Mouse (Mus musculus) gastrocnemius, postnatal 14 days (tissue): ENCODE measurements around the gene Klf13. TPM values are rescaled to one million over a fixed set of nuclear protein-coding genes. Genes with fewer than 3 reads are reported as not detected.
A peak's percentile ranks its signal among the peaks of the same experiment; 100 is the strongest.

Source experiments
- DNase-seq: peaks from one replicate; pipeline ENCODE4 v3.0.0; 2021; ENCODE audit warnings: mixed read lengths
- intact Hi-C: fragments of 180-260 bp; cut with DNase I; formaldehyde crosslinking; loops from one replicate; pipeline ENCODE4 v1.15.1; 2025; ENCODE audit warnings: low total_unique reads
- total RNA-seq, 2 experiments: library from RNA; stranded (reverse); gene quantifications; 2 replicates each; pipeline ENCODE4 v1.2.3; 2021

Klf13 gene
- total RNA-seq, 2 experiments from 2014 or later = 42.5 to 65.2 TPM

DNA sequence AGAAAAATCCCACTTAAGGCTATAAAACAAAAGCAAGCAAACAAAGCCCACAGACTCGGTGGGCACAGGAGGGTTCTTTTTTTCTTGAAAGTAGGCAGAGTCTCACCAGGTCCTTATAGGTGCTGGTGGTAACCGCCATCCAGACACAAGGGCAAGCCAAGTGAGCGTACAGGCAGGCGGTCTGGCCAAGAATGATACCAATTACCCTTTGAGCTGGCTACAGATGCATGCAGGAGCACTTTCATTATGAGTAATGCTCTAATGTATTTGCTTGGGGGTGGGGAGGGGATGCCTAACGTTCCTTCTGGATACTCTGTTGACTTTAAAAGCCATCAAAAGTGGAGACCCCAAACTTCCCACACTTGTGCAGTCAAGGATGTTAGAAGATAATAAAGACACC lies 7.9 kb downstream of the Klf13 start:
- DNase-seq = no peak
- intact Hi-C loops = loop anchor here (5.0 kb wide), 1 partner anchor 73 kb away; no protein-coding TSS in a partner anchor

DNA sequence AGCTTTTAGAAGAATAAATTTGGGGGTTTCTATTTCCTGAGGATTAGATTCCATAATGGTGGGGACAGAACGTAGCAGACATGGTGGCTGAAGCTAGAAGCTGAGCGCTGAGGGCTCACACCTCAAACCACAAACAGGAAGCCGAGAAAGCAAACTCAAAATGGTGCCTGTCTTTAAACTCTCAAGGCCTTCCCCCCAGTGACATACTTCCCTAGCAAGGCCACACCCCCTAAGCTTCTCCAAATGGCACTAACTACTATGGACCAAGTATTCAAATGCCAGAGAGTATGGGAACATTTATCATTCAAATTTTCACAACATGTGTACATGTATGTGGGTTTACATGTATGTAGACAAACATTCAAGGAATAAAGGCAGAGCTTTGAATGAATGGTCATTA lies 8.6 kb downstream of the Klf13 start:
- intact Hi-C loops = loop anchor here (5.0 kb wide), 1 partner anchor 73 kb away; no protein-coding TSS in a partner anchor
- no peak for DNase-seq

DNA sequence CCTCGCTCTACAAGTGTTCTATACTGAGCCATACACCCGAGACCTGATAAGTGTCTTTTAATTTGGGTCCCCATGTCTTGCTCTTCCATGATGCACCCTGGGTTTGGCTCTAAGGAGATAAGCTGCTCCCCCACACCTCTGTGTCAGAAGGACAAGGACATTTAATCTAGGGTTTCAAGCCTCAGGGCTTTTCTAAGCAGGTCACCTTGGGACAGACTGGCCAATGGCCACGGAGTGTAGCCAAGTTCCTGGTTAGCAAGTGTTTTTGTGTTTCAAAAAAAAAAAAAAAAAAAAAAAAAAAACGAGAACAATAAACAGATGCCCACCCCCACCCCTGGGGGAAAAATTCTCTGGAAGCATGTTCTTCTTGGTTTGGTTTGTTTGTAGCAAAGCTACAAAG lies 9.6 kb downstream of the Klf13 start:
- DNase-seq = peak; percentile 67

DNA sequence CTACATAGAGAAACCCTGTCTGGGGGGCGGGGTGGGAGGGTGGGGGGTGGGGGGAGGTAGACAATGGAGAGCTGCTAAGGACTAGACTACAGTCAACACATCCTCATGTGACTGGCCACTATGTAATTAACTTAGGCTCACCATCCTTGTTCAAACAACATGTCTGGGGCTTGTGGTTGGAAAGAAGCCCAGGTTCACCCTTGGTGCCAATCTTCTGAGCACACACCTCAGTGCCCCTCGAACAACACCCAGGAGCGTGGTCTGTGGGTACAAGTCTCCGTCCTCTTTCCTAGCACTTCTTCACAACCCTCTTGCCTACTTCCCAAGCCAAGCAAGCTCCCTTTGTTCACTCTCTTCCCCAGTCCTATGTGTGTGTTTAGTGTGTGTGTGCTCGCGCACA lies 11.6 kb downstream of the Klf13 start:
- intact Hi-C loops = no loop called here
- DNase-seq = no peak

More for the DNA sequence above, 9.6 kb downstream of the Klf13 start:
- intact Hi-C loops = no loop called here

DNA sequence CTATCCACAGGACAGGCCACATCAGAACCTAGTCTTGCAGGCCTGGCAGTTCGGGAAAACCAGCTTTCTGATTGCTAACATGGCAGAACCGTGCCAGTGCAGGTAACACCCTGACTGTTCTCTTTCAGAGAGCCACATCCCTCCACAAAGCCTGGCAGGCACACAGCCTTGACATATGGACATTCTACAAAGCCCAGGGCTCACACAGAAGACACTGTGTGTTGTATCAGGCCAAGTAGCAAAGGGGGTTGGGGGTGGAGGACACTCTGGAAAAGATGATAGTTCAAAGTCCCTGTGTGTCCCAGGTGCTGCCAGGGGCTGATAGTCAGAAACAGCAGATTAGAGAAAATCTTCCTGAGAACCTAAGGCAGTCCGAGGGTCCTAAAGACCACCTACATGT lies 12.2 kb downstream of the Klf13 start:
- DNase-seq = no peak
- intact Hi-C loops = no loop called here

DNA sequence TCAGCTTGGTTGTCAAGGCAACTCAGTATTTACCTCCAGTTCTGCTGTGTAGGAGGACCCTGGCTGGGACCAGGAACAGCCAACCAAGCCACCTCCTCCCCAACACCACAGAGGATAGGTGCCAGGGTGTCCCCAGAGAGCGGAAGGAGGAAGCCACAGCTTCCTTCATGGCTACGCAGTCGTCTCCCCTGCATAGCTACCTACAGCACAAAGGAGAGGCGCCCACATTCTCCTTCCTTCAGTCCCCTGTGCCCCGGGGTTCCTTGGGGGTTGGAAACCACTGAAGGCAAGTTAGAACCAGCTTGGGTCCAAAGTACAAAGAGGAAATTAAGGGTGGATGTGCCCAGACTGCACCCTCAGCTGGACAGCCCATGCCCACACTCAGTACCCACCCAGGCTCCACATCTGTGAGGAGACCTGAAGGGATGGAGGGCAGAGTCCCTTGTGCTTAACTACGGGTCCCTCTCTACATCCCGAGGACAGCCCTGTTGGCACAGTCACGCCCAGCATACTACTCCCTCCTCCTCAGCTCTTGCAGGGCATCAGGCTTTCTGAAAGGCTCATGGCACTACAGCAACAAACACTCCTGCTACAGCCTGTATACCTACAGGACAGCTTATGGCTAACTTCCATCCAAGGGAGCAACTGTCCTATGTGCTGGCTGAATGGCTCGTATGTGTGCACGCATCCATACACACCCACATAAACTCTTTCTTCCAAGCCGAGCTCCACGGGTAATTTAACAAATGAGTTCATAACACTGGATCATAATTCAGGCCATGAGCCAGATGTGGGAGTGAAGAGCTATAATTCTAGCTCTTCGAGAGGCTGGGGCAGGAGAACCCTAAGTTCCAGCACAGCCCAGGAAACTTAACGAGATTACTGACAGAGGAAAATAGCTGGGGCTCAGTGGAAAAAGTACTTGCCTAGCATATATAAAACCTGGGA lies 13.0 kb downstream of the Klf13 start:
- intact Hi-C loops = no loop called here
- peak; percentile 55 for DNase-seq

DNA sequence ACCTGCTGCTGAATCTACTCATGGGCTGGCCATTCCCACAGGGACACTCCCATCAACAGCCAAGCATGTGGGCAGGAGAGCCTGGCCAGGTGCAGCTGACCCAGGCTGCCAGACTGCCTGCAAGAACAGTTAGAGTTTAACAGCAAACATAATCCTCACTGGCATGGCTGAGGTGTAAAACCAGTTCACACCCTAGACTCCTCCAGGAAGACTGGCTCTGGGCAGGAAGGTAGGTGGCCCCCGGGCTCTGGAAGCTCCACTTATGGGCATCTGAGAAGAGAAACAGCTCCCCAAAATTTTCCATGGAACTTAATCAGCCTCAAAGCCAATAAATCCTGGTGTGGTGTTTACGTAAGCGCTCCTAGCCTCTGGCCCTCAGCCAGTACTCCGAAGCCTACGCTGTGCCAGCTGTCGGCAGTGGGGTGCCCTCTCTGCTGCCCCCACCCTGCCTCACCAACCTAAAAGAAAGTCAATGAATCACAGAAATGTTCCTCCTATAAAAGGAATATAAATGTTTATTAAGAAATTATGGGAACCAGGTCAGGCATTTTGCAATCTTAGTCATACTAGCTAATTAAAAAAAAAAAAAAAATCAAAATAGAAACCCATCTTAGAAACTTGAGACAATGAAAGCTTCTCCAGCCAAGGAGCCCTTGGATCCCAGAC lies 13.8 kb downstream of the Klf13 start:
- intact Hi-C loops = no loop called here
- DNase-seq = peak; percentile 65

DNA sequence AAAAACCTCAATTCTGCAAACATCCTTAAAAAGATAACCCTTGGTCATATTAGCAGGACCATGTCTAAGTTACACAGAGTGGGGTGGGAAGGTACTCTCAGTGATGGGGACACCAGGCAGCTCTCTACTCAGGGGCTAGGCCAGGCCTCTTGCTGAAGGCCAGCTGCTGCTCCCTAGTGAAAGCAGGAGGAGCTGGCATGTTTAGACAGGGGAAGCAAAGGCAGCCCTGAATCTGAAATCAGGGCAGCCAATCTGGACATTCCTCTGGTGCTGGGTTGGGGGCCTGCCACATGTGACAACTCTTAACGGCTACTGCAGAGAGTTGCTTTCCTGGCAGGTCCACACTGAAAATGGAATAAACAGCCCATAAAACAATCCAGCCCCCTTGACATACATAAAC lies 14.6 kb downstream of the Klf13 start:
- intact Hi-C loops = no loop called here
- DNase-seq = no peak

DNA sequence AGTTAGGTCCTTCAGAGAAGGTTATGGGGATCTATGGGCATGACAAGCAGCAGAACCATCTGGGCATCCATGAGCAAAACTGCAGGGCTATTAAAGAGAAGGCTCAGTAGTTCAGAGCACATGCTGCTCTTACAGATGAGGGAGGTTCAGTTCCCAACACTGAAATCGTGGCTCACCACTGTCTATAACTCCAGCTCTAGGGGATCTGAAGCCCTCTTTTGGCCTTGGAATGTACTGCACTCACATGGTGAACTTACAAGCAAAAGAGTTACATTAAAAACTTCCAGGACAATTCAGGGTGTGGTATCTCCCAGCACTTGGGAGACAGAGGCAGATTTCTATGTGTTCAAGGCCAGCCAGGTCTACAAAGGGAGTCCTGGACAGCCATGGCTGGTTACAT lies 15.7 kb downstream of the Klf13 start:
- intact Hi-C loops = no loop called here
- DNase-seq = no peak

DNA sequence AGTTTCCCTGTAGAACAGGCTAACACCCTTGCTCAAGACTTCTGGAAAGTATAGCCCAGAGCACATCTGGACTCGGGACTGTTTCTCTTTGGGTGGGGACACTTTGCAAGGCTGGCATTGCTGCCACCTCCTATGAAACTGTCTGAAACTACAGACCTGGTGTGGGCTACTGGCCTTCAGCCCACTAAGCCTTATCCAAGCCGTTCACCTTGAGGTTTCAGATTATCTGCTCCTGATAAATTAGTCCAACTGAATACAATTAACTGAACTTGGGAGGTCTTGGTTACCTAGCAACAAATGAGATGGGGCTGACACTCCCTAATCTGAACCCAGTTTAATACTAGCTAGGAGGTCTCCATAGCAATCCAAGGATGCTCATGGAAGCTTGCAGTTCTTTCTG lies 16.1 kb downstream of the Klf13 start:
- no peak for DNase-seq
- intact Hi-C loops = no loop called here

DNA sequence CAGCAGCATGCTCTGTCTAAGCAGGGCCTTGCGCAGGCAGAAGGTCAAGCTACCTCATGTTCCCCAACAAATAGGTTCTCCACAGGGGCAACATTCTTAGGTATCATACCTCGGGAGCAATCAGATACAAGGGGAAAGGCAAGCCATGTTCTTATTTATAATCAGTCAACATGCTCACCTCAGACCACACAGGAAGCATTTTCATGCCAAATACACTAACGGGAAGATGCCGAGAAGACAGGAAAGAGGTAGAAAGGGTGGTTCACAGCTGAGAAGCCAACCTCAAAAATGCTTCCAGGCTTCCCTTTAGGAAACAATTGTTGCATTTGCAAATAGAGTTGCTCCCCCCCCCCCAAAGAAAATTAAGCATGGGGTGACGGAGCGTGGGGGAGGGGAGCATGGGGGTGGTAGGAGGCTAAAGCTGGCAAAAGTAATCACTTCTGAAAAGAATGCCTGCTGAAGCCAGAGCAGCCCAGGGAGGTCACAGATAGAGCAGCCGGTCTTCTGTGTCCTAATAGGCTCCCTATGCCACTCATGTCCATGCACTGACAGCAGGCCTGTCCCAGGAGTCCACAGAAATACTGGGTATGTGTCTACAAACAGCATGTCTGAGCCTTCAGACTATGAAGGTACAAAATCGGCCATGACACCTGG lies 16.7 kb downstream of the Klf13 start:
- DNase-seq = no peak
- intact Hi-C loops = no loop called here

DNA sequence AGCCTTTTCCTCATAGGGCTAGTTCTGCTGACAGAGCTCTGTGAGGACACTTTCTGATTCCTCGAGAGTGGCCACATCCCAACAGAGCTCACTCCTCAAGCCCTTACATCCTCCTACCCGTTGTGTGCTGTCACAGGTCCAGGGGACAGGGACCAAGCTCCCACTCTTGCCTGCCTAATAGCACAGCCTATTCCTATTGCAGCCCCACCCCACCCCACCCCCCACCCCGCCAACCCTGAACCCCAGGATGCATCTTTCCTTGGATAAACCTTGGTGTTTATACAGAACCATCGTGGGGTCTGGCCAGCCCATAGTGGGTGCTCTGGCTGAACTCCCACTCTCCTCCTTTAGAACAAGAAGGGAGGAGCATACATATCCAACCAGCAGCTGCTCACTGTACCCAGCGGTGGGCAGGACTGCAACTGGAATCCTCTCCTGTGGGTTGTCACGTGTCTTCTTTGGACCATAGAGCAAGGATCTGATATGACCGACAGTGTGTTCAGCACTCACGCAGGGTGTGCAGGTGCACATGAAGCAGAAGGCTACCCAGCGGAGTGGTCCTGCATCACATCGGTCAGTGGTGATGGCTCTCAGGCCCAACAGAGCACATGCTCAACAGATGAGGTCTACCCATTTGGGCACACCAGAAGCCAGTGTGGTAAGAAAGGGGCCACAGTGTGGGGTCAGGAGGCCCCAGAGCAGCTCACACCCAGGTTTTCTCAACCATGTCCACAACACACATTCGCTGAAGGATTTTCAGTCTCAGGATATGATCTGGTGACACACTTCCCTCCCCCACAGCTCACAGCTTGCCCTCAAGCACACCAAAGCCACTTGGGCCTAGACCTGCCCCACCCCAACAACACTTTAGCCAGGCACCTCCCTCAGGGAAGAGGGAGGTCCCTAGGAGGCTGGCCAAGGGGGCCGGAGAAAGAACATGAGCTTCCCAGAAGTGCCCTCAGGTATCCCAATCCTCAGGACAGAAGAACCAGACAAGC lies 19.6 kb downstream of the Klf13 start:
- intact Hi-C loops = no loop called here
- DNase-seq = no peak

DNA sequence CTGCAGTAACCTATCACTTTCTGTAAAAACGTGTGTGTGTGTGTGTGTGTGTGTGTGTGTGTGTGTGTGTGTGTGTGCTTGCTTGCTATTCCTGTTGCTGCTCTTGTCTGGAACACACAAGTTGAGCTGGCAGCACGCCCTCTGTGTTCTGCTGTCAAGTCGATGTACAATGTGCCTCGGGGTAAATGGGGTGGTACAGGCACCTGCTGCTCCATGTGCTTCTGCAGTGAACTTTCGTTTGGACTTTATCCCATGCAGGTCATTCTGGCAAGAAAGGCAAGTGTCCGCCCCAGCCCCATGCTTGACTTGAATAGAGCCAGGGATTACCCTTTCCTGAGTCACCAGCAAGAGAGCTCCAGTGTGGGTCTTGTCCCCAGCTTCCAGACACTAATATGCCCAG lies 21.0 kb downstream of the Klf13 start:
- intact Hi-C loops = no loop called here
- peak; percentile 51 for DNase-seq

DNA sequence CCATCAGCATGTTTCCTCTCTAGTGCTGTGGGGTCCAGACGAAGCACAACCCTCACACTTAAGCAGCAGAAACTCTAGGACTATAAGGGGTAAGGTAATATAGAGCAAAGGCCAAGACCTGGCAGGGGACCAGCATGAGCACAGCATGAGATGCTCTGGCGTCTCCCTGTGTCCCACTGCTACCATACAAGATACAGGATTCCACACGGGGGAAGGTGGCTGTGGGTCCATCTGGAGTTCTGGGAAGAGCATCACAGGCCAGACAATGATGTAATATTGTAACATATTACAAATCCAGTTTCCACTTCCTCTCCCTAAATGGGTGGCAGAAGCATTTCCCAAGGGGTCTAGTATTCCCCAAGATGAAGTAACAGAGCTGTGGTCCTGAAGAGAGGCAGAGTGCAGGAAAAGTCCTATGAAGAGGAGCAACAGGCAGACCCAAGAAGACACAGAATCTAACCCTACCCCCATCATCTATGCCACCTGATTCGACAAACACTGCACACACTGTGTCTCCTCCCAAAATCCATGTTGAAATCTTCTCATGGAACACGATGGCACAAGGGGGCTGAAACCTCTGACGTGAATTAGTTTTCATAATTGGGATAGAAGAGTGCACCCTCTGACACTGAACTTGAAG lies 22.3 kb downstream of the Klf13 start, which contains the start of gene E030018B13Rik:
E030018B13Rik (plus strand) TSS at position 590 of the 640 bp plus-strand sequence.
- intact Hi-C loops = no loop called here
- no peak for DNase-seq

DNA sequence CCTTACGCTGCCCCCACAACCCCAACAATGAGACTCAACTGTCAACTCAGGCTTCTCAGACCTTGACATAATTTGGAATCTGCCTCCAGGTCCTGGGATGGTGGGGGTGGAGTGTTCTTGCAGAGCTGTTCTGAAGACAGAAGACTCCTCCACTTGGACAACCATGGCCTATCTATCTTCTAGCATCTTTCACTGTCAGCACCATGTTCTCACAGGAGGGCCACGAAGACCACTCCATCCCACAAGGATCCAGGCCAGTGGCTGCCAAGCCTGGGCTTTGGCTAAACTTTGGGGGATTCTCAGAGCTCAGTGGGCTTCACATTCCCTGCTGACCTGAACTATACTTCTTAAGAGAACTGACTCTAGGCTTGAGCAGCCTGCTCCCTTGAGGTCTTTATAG lies 23.8 kb downstream of the Klf13 start:
- intact Hi-C loops = no loop called here
- no peak for DNase-seq

DNA sequence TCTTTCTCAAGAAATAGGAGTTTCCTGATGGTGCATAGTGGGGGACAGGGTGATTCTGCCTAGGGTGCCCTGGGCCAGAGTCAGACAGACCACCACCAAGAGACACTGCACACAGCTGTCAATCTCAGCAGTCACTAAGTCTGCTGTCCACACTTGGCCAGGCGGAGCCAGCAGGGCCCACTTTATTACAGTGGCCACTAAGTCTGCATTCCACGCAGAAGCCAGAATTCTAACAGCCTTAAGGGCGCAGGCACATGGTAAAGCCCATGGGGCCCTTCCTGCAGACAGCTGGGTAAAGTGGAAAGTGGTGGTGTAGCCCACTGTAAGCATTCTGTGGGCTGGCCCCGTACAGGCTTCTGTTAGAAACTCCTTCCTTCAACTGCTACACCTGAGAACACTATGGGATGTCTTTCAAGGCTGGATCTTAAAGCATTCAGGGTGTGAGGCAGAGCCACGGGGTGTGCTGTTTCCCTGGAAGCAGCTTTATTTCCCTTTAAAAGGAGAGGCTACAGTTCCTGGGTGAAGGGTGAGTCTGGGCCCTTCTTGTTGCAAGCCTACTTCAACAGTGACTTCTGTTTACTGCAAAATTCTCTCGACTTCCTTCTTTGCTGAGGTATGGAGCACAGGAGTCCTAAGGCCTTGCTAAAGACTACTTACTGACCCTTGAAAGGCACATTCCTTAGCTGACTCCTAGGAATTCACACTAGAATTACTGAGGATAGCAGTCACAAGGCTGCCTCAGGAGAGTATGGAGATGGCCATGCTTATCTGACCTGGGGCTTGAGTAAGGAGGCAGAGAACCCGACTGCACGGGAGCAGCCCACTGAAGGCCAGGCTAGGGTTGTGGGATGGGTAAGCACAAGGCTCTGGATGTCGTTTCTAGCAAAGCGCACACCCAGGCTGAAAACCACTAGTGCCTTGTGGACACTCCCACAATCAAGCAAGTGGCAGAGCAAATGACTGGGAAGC lies 24.7 kb downstream of the Klf13 start:
- DNase-seq = no peak
- intact Hi-C loops = no loop called here

DNA sequence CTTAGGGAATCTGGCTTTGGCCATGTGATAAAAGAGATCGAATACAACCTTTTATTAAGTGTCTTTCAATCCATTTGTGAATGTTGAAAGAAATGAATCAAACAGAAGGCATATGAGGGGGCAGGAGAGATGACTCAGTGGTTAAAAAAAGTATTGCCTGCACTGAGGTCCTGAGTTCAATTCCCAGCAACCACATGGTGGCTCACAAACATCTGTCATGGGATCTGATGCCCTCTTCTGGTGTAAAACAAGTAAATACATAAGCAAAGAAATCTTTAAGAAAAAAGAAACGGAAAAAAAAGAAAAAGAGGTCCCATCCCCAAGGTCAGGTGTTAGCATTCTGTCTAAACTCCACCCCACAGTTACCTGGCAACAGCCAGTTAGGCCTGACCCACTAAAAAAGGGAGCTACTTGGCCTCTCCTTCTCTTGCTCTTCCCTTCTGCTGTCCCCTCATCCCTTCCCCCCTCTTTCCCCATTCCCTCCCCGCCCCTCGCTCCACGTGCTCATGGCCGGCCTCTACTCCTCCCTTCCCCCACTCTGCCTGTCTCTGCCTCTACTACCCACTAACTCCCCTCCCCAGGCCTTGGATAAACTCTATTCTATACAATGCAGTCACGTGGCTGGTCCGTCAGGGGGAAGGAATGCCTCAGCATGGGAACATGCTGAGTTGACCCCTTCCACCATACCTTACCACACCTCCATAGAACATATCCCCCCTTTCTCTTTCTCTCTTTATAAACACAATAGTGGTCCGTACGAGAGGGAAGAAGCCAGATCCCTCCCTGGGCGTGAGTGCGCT lies 25.6 kb downstream of the Klf13 start:
- no peak for DNase-seq
- intact Hi-C loops = no loop called here
